Mouse (Mus musculus): ENCODE measurements around the gene Sdhb. TPM values are rescaled to one million over a fixed set of nuclear protein-coding genes. Genes with fewer than 3 reads are reported as not detected.

The Sdhb gene
- polyA plus RNA-seq, 1 experiment from 2014 or later, result 430 TPM

DNA sequence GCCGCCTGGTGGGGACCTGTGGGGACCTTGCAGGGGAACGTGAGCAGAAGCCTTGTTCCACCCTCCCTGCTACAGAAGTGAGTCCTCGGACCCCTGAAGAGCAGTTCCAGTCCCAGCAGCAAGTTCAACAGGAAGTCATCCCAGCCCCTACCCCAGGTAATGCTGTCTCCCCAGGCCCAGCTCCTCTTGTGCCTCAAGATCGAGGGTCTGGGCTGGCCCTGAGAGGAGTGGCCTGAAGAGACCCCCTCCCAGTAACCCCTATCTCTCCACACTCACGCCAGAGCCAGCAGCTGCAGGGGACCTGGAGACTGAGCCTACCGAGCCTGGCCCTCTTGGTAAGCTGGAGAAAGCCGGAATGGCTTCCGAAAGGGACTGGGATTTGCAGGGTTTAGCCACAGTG lies 53.1 kb downstream of the Sdhb start:
- Histone ChIP-seq H3K4me1 (ENCODE audit: control insufficient read depth, insufficient read depth, low read length) (peaks cover 4% of the 10 kb centered on the region), H3K27me3 (ENCODE audit: control insufficient read depth, insufficient read depth, low read length) (no peaks in the 10 kb centered on the region), H3K4me3 (ENCODE audit: low read depth, low read length) (no peak overlapping the region), H3K9me3 (replicated peaks; ENCODE audit: control insufficient read depth, low read length) (no peaks in the 10 kb centered on the region), H3K9ac (replicated peaks; ENCODE audit: low read length) (no peak overlapping the region), H3K27ac (replicated peaks; ENCODE audit: low read depth, low read length) (no peak overlapping the region), H3K4me2 (ENCODE audit: low read depth, low read length) (no peak overlapping the region), H3K36me3 (replicated peaks; ENCODE audit: control insufficient read depth, insufficient read depth, low read depth, low read length) (peaks cover 17% of the 10 kb centered on the region)
- no peak for ATAC-seq (replicated peaks; ENCODE audit: insufficient number of reproducible peaks, low FRiP score, low TSS enrichment, low read depth)
- WGBS, result 67% methylated on average over 8 of the region's 8 CpGs
- DNase-seq (ENCODE audit: low spot score), result no peak

GRCm38 (mm10) chr4:141014856-141015255 lies 53.9 kb downstream of the Sdhb start:
- DNase-seq (ENCODE audit: low spot score) (no peak), ATAC-seq (replicated peaks; ENCODE audit: insufficient number of reproducible peaks, low FRiP score, low TSS enrichment, low read depth) (no peak)
- no peaks in the 10 kb centered on the region for H3K27me3 ChIP-seq (ENCODE audit: control insufficient read depth, insufficient read depth, low read length)
- H3K4me2 ChIP-seq (ENCODE audit: low read depth, low read length), result no peak overlapping the region
- H3K4me1 ChIP-seq (ENCODE audit: control insufficient read depth, insufficient read depth, low read length), result peaks cover 4% of the 10 kb centered on the region
- no peaks in the 10 kb centered on the region for H3K9me3 ChIP-seq (replicated peaks; ENCODE audit: control insufficient read depth, low read length)
- WGBS, result 94% methylated on average over 11 of the region's 11 CpGs
- H3K4me3 ChIP-seq (ENCODE audit: low read depth, low read length), result no peak overlapping the region
- H3K27ac ChIP-seq (replicated peaks; ENCODE audit: low read depth, low read length), result no peak overlapping the region
- no peak overlapping the region for H3K9ac ChIP-seq (replicated peaks; ENCODE audit: low read length)
- peaks cover 17% of the 10 kb centered on the region for H3K36me3 ChIP-seq (replicated peaks; ENCODE audit: control insufficient read depth, insufficient read depth, low read depth, low read length)

DNA sequence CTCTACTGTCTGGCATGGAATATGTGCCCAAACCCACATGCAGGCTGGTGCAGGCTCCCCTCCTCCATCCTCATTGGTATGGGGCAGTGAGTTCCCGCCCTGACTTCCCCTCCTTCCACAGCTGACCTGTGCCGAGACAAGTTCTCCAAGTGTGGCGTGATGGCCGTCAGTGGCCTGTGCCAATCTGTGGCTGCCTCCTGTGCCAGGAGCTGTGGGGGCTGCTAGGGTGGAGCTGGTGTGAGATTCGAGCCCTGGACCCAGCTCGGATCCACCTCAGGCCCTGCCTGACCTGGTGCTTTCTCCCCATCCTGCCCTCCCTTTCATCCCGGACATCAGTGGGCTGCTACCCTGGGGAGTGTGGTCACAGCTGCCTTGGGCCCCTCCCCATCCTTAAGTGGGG lies 54.4 kb downstream of the Sdhb start:
- no peaks in the 10 kb centered on the region for H3K9me3 ChIP-seq (replicated peaks; ENCODE audit: control insufficient read depth, low read length)
- no peak overlapping the region for H3K4me3 ChIP-seq (ENCODE audit: low read depth, low read length)
- H3K27ac ChIP-seq (replicated peaks; ENCODE audit: low read depth, low read length), result no peak overlapping the region
- H3K4me2 ChIP-seq (ENCODE audit: low read depth, low read length), result no peak overlapping the region
- ATAC-seq (replicated peaks; ENCODE audit: insufficient number of reproducible peaks, low FRiP score, low TSS enrichment, low read depth) (no peak), DNase-seq (ENCODE audit: low spot score) (no peak)
- 85% methylated on average over 7 of the region's 7 CpGs for WGBS
- peaks cover 5% of the 10 kb centered on the region for H3K4me1 ChIP-seq (ENCODE audit: control insufficient read depth, insufficient read depth, low read length)
- H3K27me3 ChIP-seq (ENCODE audit: control insufficient read depth, insufficient read depth, low read length), result no peaks in the 10 kb centered on the region
- H3K36me3 ChIP-seq (replicated peaks; ENCODE audit: control insufficient read depth, insufficient read depth, low read depth, low read length), result peaks cover 17% of the 10 kb centered on the region
- H3K9ac ChIP-seq (replicated peaks; ENCODE audit: low read length), result no peak overlapping the region

DNA sequence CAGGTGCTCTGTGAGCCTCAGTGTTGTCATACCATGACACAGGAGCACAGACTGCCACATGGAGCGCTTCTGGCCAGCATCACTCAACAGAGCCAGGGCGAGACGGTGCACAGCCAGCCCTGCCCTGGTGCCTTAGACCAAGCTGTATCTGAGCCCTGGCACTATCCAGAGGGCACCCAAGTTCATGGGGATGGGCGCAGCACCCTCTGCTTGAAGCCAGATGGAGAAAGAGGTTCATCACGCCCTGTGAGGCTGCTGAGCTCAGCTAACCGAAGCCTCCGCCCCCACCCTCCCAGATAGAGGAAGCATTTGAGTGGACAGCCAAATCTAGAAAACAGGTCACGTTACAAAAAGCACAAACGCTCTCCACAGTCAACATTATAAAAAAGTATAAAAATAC lies 55.3 kb downstream of the Sdhb start:
- no peak overlapping the region for H3K27ac ChIP-seq (replicated peaks; ENCODE audit: low read depth, low read length)

GRCm38 (mm10) chr4:141017657-141018436 lies 56.8 kb downstream of the Sdhb start:
- H3K4me2 ChIP-seq (ENCODE audit: low read depth, low read length), result no peak overlapping the region
- peaks cover 13% of the 10 kb centered on the region for H3K36me3 ChIP-seq (replicated peaks; ENCODE audit: control insufficient read depth, insufficient read depth, low read depth, low read length)
- ATAC-seq (replicated peaks; ENCODE audit: insufficient number of reproducible peaks, low FRiP score, low TSS enrichment, low read depth) (no peak), DNase-seq (ENCODE audit: low spot score) (no peak)
- peaks cover 14% of the 10 kb centered on the region for H3K4me1 ChIP-seq (ENCODE audit: control insufficient read depth, insufficient read depth, low read length)
- H3K9me3 ChIP-seq (replicated peaks; ENCODE audit: control insufficient read depth, low read length), result no peaks in the 10 kb centered on the region
- H3K27me3 ChIP-seq (ENCODE audit: control insufficient read depth, insufficient read depth, low read length), result no peaks in the 10 kb centered on the region
- no peak overlapping the region for H3K9ac ChIP-seq (replicated peaks; ENCODE audit: low read length)
- no peak overlapping the region for H3K4me3 ChIP-seq (ENCODE audit: low read depth, low read length)
- 81% methylated on average over 29 of the region's 29 CpGs for WGBS
- no peak overlapping the region for H3K27ac ChIP-seq (replicated peaks; ENCODE audit: low read depth, low read length)

More for the DNA sequence above, 55.3 kb downstream of the Sdhb start:
- no peak overlapping the region for H3K4me3 ChIP-seq (ENCODE audit: low read depth, low read length)
- H3K4me2 ChIP-seq (ENCODE audit: low read depth, low read length), result no peak overlapping the region
- H3K9me3 ChIP-seq (replicated peaks; ENCODE audit: control insufficient read depth, low read length), result no peaks in the 10 kb centered on the region
- WGBS, result 89% methylated on average over 9 of the region's 9 CpGs
- no peaks in the 10 kb centered on the region for H3K27me3 ChIP-seq (ENCODE audit: control insufficient read depth, insufficient read depth, low read length)
- peaks cover 15% of the 10 kb centered on the region for H3K4me1 ChIP-seq (ENCODE audit: control insufficient read depth, insufficient read depth, low read length)
- H3K36me3 ChIP-seq (replicated peaks; ENCODE audit: control insufficient read depth, insufficient read depth, low read depth, low read length), result peaks cover 17% of the 10 kb centered on the region
- H3K9ac ChIP-seq (replicated peaks; ENCODE audit: low read length), result no peak overlapping the region
- ATAC-seq (replicated peaks; ENCODE audit: insufficient number of reproducible peaks, low FRiP score, low TSS enrichment, low read depth) (no peak), DNase-seq (ENCODE audit: low spot score) (no peak)

DNA sequence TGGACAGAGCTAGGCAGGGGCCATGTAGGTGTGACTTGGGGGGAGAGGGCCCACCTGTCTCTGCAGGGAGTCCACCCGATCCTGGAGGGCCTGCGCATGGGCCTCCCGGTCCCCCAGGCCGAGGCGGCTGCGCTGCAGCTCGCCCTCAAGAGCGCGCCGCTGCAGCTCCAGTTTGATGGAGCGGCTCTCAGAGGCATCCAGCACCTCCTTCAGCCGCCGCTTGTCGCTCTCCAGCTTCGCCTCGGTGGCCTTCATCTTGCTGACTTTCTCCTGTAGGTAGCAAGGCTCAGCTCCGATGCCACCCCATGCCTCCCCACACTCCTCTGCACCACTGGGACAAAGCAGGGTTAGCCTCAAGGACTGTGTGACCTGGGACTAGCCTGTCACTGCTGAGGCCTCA lies 59.2 kb downstream of the Sdhb start:
- 88% methylated on average over 17 of the region's 17 CpGs for WGBS

DNA sequence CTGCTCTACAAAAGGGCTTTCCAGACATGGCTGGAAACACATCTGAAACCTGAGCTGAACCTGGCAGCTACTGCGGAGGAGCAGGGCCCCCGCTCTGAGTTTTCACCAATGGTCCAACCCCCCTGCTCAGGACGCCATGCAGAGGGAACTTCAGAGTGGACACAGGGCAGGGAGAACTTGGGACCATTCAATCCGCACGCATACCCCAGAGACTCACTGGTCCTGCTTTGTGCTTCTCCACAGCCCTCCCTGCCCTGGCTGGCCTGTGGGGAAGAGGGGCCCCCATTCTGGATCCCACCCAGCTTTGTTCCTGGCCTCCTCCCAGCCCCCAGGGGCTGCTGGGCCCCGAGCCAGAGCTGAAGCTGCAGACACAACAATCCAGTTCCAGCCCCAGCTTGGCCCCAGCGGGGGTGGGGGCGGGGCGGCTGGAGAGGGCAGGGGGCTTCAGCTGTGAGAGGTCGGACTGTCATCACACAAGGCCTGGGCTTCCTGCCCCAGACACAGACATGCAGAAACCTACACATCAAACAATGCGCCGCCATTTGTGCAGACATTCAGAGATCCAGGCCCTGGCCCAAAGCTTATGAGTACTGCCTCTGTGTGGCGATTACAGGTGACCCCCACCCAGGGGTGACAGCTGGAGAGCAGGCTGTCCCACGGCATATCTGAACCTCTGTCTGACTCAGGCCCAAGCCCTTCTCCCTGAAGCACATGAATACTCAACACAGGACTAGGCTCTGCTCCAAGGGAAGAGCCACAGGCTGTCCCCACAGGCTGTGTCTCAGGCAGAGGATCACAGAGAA lies 60.0 kb downstream of the Sdhb start:
- H3K36me3 ChIP-seq (replicated peaks; ENCODE audit: control insufficient read depth, insufficient read depth, low read depth, low read length), result no peaks in the 10 kb centered on the region; the same call in 1 of the 2 replicates
- H3K4me3 ChIP-seq (ENCODE audit: low read depth, low read length), result no peak overlapping the region
- no peaks in the 10 kb centered on the region for H3K27me3 ChIP-seq (ENCODE audit: control insufficient read depth, insufficient read depth, low read length)
- H3K4me1 ChIP-seq (ENCODE audit: control insufficient read depth, insufficient read depth, low read length), result peaks cover 14% of the 10 kb centered on the region
- H3K9ac ChIP-seq (replicated peaks; ENCODE audit: low read length), result peak overlapping the region; percentile 56
- H3K9me3 ChIP-seq (replicated peaks; ENCODE audit: control insufficient read depth, low read length), result no peaks in the 10 kb centered on the region
- 0 out of 2 replicates have a peak overlapping the region, but pooled peaks have one; percentile 8 for H3K4me2 ChIP-seq (ENCODE audit: low read depth, low read length)
- peak; percentile 66 for DNase-seq (ENCODE audit: low spot score)
- ATAC-seq (replicated peaks; ENCODE audit: insufficient number of reproducible peaks, low FRiP score, low TSS enrichment, low read depth), result peak; percentile 43
- WGBS, result 17% methylated on average over 14 of the region's 14 CpGs
- peak overlapping the region; percentile 61 for H3K27ac ChIP-seq (replicated peaks; ENCODE audit: low read depth, low read length)

More for the DNA sequence above, 59.2 kb downstream of the Sdhb start:
- DNase-seq (ENCODE audit: low spot score) (no peak), ATAC-seq (replicated peaks; ENCODE audit: insufficient number of reproducible peaks, low FRiP score, low TSS enrichment, low read depth) (no peak)
- Histone ChIP-seq H3K36me3 (replicated peaks; ENCODE audit: control insufficient read depth, insufficient read depth, low read depth, low read length) (peaks cover 5% of the 10 kb centered on the region), H3K27ac (replicated peaks; ENCODE audit: low read depth, low read length) (peak overlapping the region; percentile 61), H3K9me3 (replicated peaks; ENCODE audit: control insufficient read depth, low read length) (no peaks in the 10 kb centered on the region), H3K9ac (replicated peaks; ENCODE audit: low read length) (peak overlapping the region; percentile 18), H3K4me2 (ENCODE audit: low read depth, low read length) (no peak overlapping the region), H3K27me3 (ENCODE audit: control insufficient read depth, insufficient read depth, low read length) (no peaks in the 10 kb centered on the region), H3K4me3 (ENCODE audit: low read depth, low read length) (no peak overlapping the region), H3K4me1 (ENCODE audit: control insufficient read depth, insufficient read depth, low read length) (peaks cover 14% of the 10 kb centered on the region)

DNA sequence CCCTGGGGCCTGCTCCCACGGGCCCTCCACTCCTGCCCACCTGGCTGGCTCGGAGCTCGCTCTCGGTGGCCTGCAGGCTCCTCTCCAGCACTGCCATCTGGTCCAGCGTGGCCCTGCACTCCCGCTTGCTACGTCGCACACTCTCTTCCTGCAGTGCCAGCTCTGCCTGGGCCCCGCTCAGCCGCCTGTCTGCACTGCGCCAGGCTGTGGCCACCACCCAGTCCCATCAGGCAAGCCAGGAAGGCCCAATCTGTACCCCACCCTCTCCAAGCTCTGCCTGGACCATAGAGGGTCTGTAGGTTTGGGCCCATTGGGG lies 60.6 kb downstream of the Sdhb start:
- H3K9ac ChIP-seq (replicated peaks; ENCODE audit: low read length), result peak overlapping the region; percentile 56
- peaks cover 14% of the 10 kb centered on the region for H3K4me1 ChIP-seq (ENCODE audit: control insufficient read depth, insufficient read depth, low read length)
- H3K4me3 ChIP-seq (ENCODE audit: low read depth, low read length), result no peak overlapping the region
- H3K4me2 ChIP-seq (ENCODE audit: low read depth, low read length), result no peak overlapping the region
- H3K27me3 ChIP-seq (ENCODE audit: control insufficient read depth, insufficient read depth, low read length), result no peaks in the 10 kb centered on the region
- DNase-seq (ENCODE audit: low spot score), result no peak
- H3K27ac ChIP-seq (replicated peaks; ENCODE audit: low read depth, low read length), result peak overlapping the region; percentile 61
- WGBS, result 64% methylated on average over 11 of the region's 11 CpGs
- H3K36me3 ChIP-seq (replicated peaks; ENCODE audit: control insufficient read depth, insufficient read depth, low read depth, low read length), result no peaks in the 10 kb centered on the region; the same call in 1 of the 2 replicates
- no peak for ATAC-seq (replicated peaks; ENCODE audit: insufficient number of reproducible peaks, low FRiP score, low TSS enrichment, low read depth)
- H3K9me3 ChIP-seq (replicated peaks; ENCODE audit: control insufficient read depth, low read length), result no peaks in the 10 kb centered on the region

Measured in embryonic facial prominence, embryonic 11.5 days (tissue).